Mouse (Mus musculus): ENCODE results near the gene Paxx. TPM values are rescaled to one million over a fixed set of nuclear protein-coding genes. Genes with fewer than 3 reads are reported as not detected.

The Paxx gene
- polyA plus RNA-seq, 1 experiment, result 114 TPM

GRCm38 (mm10) chr2:25488671-25489068 is 27.8 kb upstream of the Paxx start:
- 79% methylated on average over 7 of the region's 7 CpGs for WGBS
- TF ChIP-seq CTCF (IDR thresholded peaks at IDR 0.05; ENCODE audit: control insufficient read depth, insufficient read depth, low read length), result no peak
- TF ChIP-seq POLR2A (IDR thresholded peaks at IDR 0.05; ENCODE audit: borderline replicate concordance, control insufficient read depth, low read depth, low read length), result no peak
- Histone ChIP-seq H3K4me3 (replicated peaks; ENCODE audit: control insufficient read depth, low read depth, low read length) (no peak overlapping the region), H3K27ac (ENCODE audit: control insufficient read depth, insufficient read depth, low read depth, low read length, poor library complexity) (no peak overlapping the region), H3K4me1 (ENCODE audit: control insufficient read depth, insufficient read depth, low read length) (no peaks in the 10 kb centered on the region)

DNA sequence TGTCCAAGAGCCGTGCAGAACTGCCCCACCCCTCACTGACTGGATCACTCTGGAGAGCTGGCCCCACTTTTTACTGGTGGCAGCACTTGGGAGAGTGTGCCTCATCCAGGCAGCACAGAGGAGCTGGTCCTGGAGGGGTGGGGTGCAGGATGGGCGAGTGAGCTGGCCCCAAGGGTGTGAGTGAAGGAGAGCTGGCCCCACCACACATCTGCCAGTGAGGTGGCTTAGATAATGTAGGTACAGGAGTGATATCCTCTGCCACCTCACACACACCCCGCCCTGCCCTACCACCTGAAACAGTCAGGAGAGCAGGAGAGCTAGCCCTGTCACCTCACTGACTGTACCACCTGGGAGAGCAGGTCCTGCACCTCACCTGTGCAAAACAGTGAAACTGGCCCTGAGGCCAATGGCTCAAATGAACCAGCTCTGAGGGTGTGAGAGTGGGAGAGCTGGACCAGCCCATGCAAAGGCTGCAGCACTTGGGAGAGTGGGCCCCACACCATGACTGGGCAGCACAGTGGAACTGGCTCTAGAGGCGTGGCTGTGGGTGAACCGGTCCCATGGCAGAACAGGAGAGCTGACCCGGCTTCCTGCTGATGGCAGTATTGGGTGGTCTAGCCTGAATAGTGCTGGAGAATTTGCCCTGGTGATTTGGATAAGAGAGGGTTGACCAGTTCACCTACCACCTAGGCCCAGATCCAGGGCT is 27.2 kb upstream of the Paxx start:
- Histone ChIP-seq H3K4me1 (ENCODE audit: control insufficient read depth, insufficient read depth, low read length) (no peaks in the 10 kb centered on the region), H3K4me3 (replicated peaks; ENCODE audit: control insufficient read depth, low read depth, low read length) (no peak overlapping the region), H3K27ac (ENCODE audit: control insufficient read depth, insufficient read depth, low read depth, low read length, poor library complexity) (no peak overlapping the region)
- 80% methylated on average over 6 of the region's 6 CpGs for WGBS
- TF ChIP-seq POLR2A (IDR thresholded peaks at IDR 0.05; ENCODE audit: borderline replicate concordance, control insufficient read depth, low read depth, low read length) (no peak), CTCF (IDR thresholded peaks at IDR 0.05; ENCODE audit: control insufficient read depth, insufficient read depth, low read length) (no peak)

- H3K4me3 ChIP-seq (replicated peaks; ENCODE audit: control insufficient read depth, low read depth, low read length), result no peak overlapping the region
- 76% methylated on average over 11 of the region's 11 CpGs for WGBS
- no peak for TF ChIP-seq POLR2A (IDR thresholded peaks at IDR 0.05; ENCODE audit: borderline replicate concordance, control insufficient read depth, low read depth, low read length)
- no peak for TF ChIP-seq CTCF (IDR thresholded peaks at IDR 0.05; ENCODE audit: control insufficient read depth, insufficient read depth, low read length)
- H3K27ac ChIP-seq (ENCODE audit: control insufficient read depth, insufficient read depth, low read depth, low read length, poor library complexity), result no peak overlapping the region
- H3K4me1 ChIP-seq (ENCODE audit: control insufficient read depth, insufficient read depth, low read length), result no peaks in the 10 kb centered on the region; the same call in 1 of the 2 replicates
Measured at GRCm38 (mm10) chr2:25484901-25485647, 24.2 kb upstream of the Paxx start.

DNA sequence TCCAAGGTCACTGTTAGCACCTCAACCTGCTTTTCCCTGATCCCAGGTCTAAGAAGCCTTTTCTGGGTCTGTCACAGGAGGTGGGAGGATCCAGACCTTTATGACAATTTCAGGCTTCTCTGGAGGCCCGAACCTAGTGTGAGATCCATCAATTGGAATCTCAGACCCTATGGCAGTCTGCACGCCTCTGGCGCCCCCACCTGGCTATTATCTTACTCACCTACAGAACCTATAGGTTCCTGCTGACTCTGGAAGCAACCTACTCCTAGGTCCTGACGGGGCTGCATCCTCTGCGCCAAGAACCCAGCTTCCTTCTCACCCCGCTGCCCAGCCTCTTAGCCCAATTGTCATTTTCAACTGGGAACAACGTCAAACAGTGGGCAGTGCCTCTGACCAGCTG is 22.1 kb upstream of the Paxx start:
- no peak overlapping the region for H3K27ac ChIP-seq (ENCODE audit: control insufficient read depth, insufficient read depth, low read depth, low read length, poor library complexity)
- TF ChIP-seq CTCF (IDR thresholded peaks at IDR 0.05; ENCODE audit: control insufficient read depth, insufficient read depth, low read length), result peak; percentile 82
- TF ChIP-seq POLR2A (IDR thresholded peaks at IDR 0.05; ENCODE audit: borderline replicate concordance, control insufficient read depth, low read depth, low read length), result no peak
- H3K4me3 ChIP-seq (replicated peaks; ENCODE audit: control insufficient read depth, low read depth, low read length), result no peak overlapping the region
- H3K4me1 ChIP-seq (ENCODE audit: control insufficient read depth, insufficient read depth, low read length), result no peaks in the 10 kb centered on the region; the same call in 1 of the 2 replicates
- WGBS, result 9% methylated on average over 7 of the region's 7 CpGs

DNA sequence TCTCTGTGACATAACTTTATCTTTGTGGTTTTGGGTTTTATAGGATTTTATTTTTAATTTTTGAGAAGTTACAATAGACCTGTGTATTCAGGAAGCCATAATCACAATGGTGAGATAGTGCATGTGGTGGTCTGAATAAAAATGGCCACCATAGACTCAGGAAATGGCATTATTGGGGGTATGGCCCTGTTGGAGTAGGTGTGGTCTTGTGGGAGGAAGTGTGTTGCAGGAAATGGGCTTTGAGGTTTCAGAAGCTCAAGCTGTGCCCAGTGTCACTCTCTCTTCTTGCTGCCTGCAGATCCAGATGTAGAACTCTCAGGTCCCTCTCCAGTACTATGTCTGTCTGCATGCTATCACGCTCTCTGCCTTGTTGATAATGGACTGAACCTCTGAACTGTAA is 19.6 kb upstream of the Paxx start:
- no peaks in the 10 kb centered on the region; the same call in 1 of the 2 replicates for H3K4me1 ChIP-seq (ENCODE audit: control insufficient read depth, insufficient read depth, low read length)
- TF ChIP-seq POLR2A (IDR thresholded peaks at IDR 0.05; ENCODE audit: borderline replicate concordance, control insufficient read depth, low read depth, low read length), result no peak
- no peak for TF ChIP-seq CTCF (IDR thresholded peaks at IDR 0.05; ENCODE audit: control insufficient read depth, insufficient read depth, low read length)
- H3K27ac ChIP-seq (ENCODE audit: control insufficient read depth, insufficient read depth, low read depth, low read length, poor library complexity), result no peak overlapping the region
- 67% methylated on average over 1 of the region's 1 CpGs for WGBS
- no peak overlapping the region for H3K4me3 ChIP-seq (replicated peaks; ENCODE audit: control insufficient read depth, low read depth, low read length)

- Histone ChIP-seq H3K4me3 (replicated peaks; ENCODE audit: control insufficient read depth, low read depth, low read length) (no peak overlapping the region), H3K27ac (ENCODE audit: control insufficient read depth, insufficient read depth, low read depth, low read length, poor library complexity) (no peak overlapping the region), H3K4me1 (ENCODE audit: control insufficient read depth, insufficient read depth, low read length) (no peaks in the 10 kb centered on the region; the same call in 1 of the 2 replicates)
- WGBS, result 54% methylated on average over 10 of the region's 10 CpGs
- TF ChIP-seq CTCF (IDR thresholded peaks at IDR 0.05; ENCODE audit: control insufficient read depth, insufficient read depth, low read length) (no peak), POLR2A (IDR thresholded peaks at IDR 0.05; ENCODE audit: borderline replicate concordance, control insufficient read depth, low read depth, low read length) (no peak)
Measured at GRCm38 (mm10) chr2:25479551-25480311, 18.8 kb upstream of the Paxx start.

GRCm38 (mm10) chr2:25477967-25478675 is 17.2 kb upstream of the Paxx start:
- 80% methylated on average over 3 of the region's 3 CpGs for WGBS
- TF ChIP-seq CTCF (IDR thresholded peaks at IDR 0.05; ENCODE audit: control insufficient read depth, insufficient read depth, low read length) (no peak), POLR2A (IDR thresholded peaks at IDR 0.05; ENCODE audit: borderline replicate concordance, control insufficient read depth, low read depth, low read length) (no peak)
- no peaks in the 10 kb centered on the region; the same call in 1 of the 2 replicates for H3K4me1 ChIP-seq (ENCODE audit: control insufficient read depth, insufficient read depth, low read length)

More at GRCm38 (mm10) chr2:25477967-25478675, 17.2 kb upstream of the Paxx start:
- no peak overlapping the region for H3K27ac ChIP-seq (ENCODE audit: control insufficient read depth, insufficient read depth, low read depth, low read length, poor library complexity)
- no peak overlapping the region for H3K4me3 ChIP-seq (replicated peaks; ENCODE audit: control insufficient read depth, low read depth, low read length)
